Mouse (Mus musculus) adrenal gland, adult 2 months (tissue): ENCODE results near the gene Nckap5. TPM values are rescaled to one million over a fixed set of nuclear protein-coding genes. Genes with fewer than 3 reads are reported as not detected.

ENCODE experiments used
- DNase-seq: peaks from one replicate; pipeline ENCODE4 v3.0.0; 2021
- polyA plus RNA-seq: library from polyadenylated mRNA; depleted of rRNA; stranded (reverse); fragments of >200 nt; gene quantifications from 2 replicates; pipeline ENCODE4 v1.2.3, GENCODE M21; 2012
- total RNA-seq, 2 experiments: library from RNA; stranded (reverse); gene quantifications; 2 replicates each; pipeline ENCODE4 v1.2.3; 2021

The Nckap5 gene
- total and polyA plus RNA-seq, 3 experiments = 27.1 to 74.8 (median 49.0) TPM

GRCm38 (mm10) chr1:126700978-126701320, 129.7 kb downstream of the Nckap5 start:
- no peak for DNase-seq

- no peak for DNase-seq
Measured at GRCm38 (mm10) chr1:126700063-126700977, 130.3 kb downstream of the Nckap5 start.

GRCm38 (mm10) chr1:126693585-126693984, 137.0 kb downstream of the Nckap5 start:
- DNase-seq = no peak

GRCm38 (mm10) chr1:126688593-126688992, 142.0 kb downstream of the Nckap5 start:
- no peak for DNase-seq

GRCm38 (mm10) chr1:126686678-126687077, 143.9 kb downstream of the Nckap5 start:
- DNase-seq = no peak

GRCm38 (mm10) chr1:126683621-126684445, 146.8 kb downstream of the Nckap5 start:
- DNase-seq = peak; percentile 33

- DNase-seq = no peak
Measured at GRCm38 (mm10) chr1:126681773-126682172, 148.8 kb downstream of the Nckap5 start.

GRCm38 (mm10) chr1:126679348-126679747, 151.3 kb downstream of the Nckap5 start:
- no peak for DNase-seq

GRCm38 (mm10) chr1:126677280-126677679, 153.3 kb downstream of the Nckap5 start:
- no peak for DNase-seq

- DNase-seq = no peak
Measured at GRCm38 (mm10) chr1:126676769-126677168, 153.8 kb downstream of the Nckap5 start.

- no peak for DNase-seq
Measured at GRCm38 (mm10) chr1:126675142-126675541, 155.5 kb downstream of the Nckap5 start.

GRCm38 (mm10) chr1:126673238-126673637, 157.4 kb downstream of the Nckap5 start:
- DNase-seq = no peak

GRCm38 (mm10) chr1:126670507-126670906, 160.1 kb downstream of the Nckap5 start:
- DNase-seq = no peak

GRCm38 (mm10) chr1:126660098-126660999, 170.2 kb downstream of the Nckap5 start:
- DNase-seq = no peak

GRCm38 (mm10) chr1:126658731-126659130, 171.9 kb downstream of the Nckap5 start:
- peak; percentile 54 for DNase-seq

GRCm38 (mm10) chr1:126656246-126656645, 174.4 kb downstream of the Nckap5 start:
- no peak for DNase-seq

GRCm38 (mm10) chr1:126652085-126652484, 178.5 kb downstream of the Nckap5 start:
- no peak for DNase-seq

- no peak for DNase-seq
Measured at GRCm38 (mm10) chr1:126650806-126651205, 179.8 kb downstream of the Nckap5 start.

- no peak for DNase-seq
Measured at GRCm38 (mm10) chr1:126642751-126643150, 187.8 kb downstream of the Nckap5 start.

- DNase-seq = no peak
Measured at GRCm38 (mm10) chr1:126639463-126639862, 191.1 kb downstream of the Nckap5 start.

- no peak for DNase-seq
Measured at GRCm38 (mm10) chr1:126637515-126637914, 193.1 kb downstream of the Nckap5 start.

- DNase-seq = no peak
Measured at GRCm38 (mm10) chr1:126626206-126626605, 204.4 kb downstream of the Nckap5 start.
